Comparison of ENCODE assay signal across 15 mouse cellular contexts in the genomic region with DNA sequence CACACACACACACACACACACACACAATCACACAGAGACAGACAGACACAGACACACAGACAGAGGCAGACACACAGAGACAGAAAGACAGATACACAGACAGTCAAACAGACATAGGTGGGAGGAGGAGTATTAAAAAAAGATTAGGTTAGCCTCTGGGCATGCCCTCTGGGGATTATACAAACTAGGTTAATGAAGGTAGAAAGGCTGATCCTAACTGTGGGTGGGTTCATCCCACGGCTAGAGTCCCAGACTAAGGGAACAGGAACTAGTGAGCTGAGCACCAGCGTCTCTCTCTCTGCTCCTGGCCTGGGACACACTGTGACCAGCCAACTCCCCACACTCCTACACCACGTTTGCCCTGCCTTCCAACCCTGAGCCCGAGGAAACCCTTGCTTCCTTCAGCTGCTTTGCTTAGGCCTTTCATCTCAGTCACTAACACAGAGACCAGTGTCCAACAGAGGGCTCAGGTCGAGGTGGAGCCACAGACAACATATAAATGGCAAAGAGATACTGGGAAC.
"Had no signal": no experiment of that assay in that cellular context is flagged by ENCODE, and none has a peak within 500 bp of the region (broad histone marks: within the 10 kb centered on the region; RNA-seq: fewer than 3 reads in every experiment).

No protein-coding gene starts in this region.

- H3K36me3 ChIP-seq: limb, embryonic 10.5 days; liver, embryonic 12.5 days; liver, embryonic 15.5 days; lung, embryonic 15.5 days had no signal

- H3K9ac ChIP-seq: limb, embryonic 13.5 days; liver, embryonic 12.5 days; liver, embryonic 15.5 days; lung, embryonic 15.5 days; midbrain, embryonic 13.5 days had no signal

- H3K4me2 ChIP-seq: limb, embryonic 13.5 days; liver, embryonic 12.5 days; liver, embryonic 15.5 days; lung, embryonic 15.5 days; midbrain, embryonic 13.5 days had no signal

- DNase-seq: kidney, adult 18-20 months; kidney, adult 9 months; kidney, postnatal 14 days; kidney, postnatal 4 days; liver; lung, adult 18-20 months; lung, postnatal 10 days; lung, postnatal 36 days; thymus, postnatal 25 days had no signal

- H3K4me1 ChIP-seq: limb, embryonic 10.5 days; liver, embryonic 15.5 days; midbrain, embryonic 13.5 days had no signal

- H3K4me3 ChIP-seq: limb, embryonic 10.5 days; limb, embryonic 13.5 days; liver, embryonic 12.5 days; liver, embryonic 15.5 days; lung, embryonic 15.5 days; midbrain, embryonic 13.5 days had no signal

- ATAC-seq: liver, embryonic 12.5 days; midbrain, embryonic 13.5 days had no signal

- H3K27me3 ChIP-seq: limb, embryonic 13.5 days; liver, embryonic 15.5 days; lung, embryonic 15.5 days; midbrain, embryonic 13.5 days had no signal

- H3K9me3 ChIP-seq: limb, embryonic 10.5 days; limb, embryonic 13.5 days; liver, embryonic 12.5 days; liver, embryonic 15.5 days; lung, embryonic 15.5 days; midbrain, embryonic 13.5 days had no signal

- H3K27ac ChIP-seq: limb, embryonic 10.5 days; limb, embryonic 13.5 days; liver, embryonic 12.5 days; liver, embryonic 15.5 days; lung, embryonic 15.5 days; midbrain, embryonic 13.5 days had no signal
